Comparison of ENCODE assay signal across 24 mouse cellular contexts in the genomic region with DNA sequence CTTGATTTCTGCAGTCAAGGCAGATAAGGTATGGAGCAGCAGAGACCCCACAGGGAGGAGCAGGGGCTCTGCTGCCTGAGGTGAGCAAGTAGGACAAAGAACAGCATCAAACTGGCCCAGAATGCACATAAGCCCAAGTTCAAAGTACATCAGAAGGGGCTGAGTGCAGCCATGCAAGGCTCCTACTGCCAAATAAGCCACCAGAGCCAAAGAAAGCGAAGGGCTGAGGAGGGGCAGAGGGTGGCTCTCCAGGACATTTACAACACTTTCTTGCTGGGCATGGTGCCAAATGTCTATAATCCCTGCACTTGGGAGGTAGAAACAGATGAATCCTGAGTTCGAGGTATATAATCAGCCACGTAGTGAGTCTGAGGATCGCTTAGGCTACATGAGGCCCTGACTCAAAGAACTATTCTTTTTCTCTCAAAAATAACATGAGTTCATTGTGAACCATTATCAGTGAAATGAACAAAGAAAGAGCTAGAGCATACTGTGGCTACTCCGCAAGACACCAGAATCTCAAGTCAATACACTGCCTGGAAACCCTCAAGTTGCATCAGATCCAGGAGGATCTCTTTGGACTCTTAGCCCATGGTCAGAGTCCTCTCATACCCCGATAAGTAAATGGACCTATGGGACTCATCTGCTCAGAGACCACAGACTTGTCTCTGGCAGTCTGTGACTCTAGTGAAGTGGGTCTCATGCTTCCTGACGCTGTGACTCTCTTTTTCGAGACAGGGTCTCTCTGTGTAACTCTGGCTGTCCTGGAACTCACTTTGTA. TPM values are rescaled to one million over a fixed set of nuclear protein-coding genes. Genes with fewer than 3 reads are reported as not detected.
DNase-seq lines count a peak whose midpoint lies in the region; ATAC-seq and TF ChIP-seq lines count a peak whose summit lies in the region.
"Had no signal": no experiment of that assay in that cellular context is flagged by ENCODE, and none has a peak within 500 bp of the region (broad histone marks: within the 10 kb centered on the region; RNA-seq: fewer than 3 reads in every experiment).

No protein-coding gene starts in this region.

- H3K9ac ChIP-seq in intestine, embryonic 15.5 days: no peak overlapping the region
- H3K9ac ChIP-seq in intestine, postnatal 0 days (ENCODE audit: low read depth, low read length): no peak overlapping the region
- no peak overlapping the region for H3K9ac ChIP-seq in kidney, embryonic 15.5 days
- H3K9ac ChIP-seq in liver, postnatal 0 days (replicated peaks): no peak overlapping the region
- H3K9ac ChIP-seq: forebrain, embryonic 13.5 days; heart, embryonic 13.5 days; hindbrain, embryonic 15.5 days; limb, embryonic 13.5 days; neural tube, embryonic 12.5 days had no signal

- H3K27ac ChIP-seq in intestine, embryonic 15.5 days: no peak overlapping the region
- no peak overlapping the region for H3K27ac ChIP-seq in intestine, postnatal 0 days (ENCODE audit: low read depth, low read length)
- no peak overlapping the region for H3K27ac ChIP-seq in kidney, embryonic 15.5 days
- H3K27ac ChIP-seq in liver, postnatal 0 days (ENCODE audit: low read depth): no peak overlapping the region
- H3K27ac ChIP-seq: forebrain, embryonic 13.5 days; heart, embryonic 13.5 days; hindbrain, embryonic 10.5 days; hindbrain, embryonic 15.5 days; left cerebral cortex, adult 2 months; limb, embryonic 13.5 days; neural tube, embryonic 12.5 days had no signal

- 81% methylated on average over 8 of the region's 8 CpGs for WGBS in intestine, embryonic 15.5 days
- WGBS in intestine, postnatal 0 days: 61% methylated on average over 8 of the region's 8 CpGs
- WGBS in kidney, embryonic 15.5 days: 90% methylated on average over 8 of the region's 8 CpGs
- 86% methylated on average over 8 of the region's 8 CpGs for WGBS in liver, postnatal 0 days (ENCODE audit: insufficient replicate concordance)

- no peak for TF ChIP-seq CTCF in intestine, postnatal 0 days (IDR thresholded peaks at IDR 0.05; ENCODE audit: low read depth)
- TF ChIP-seq CTCF in liver, postnatal 0 days (IDR thresholded peaks at IDR 0.05; ENCODE audit: low read depth): no peak

- H3K36me3 ChIP-seq in intestine, embryonic 15.5 days: no peaks in the 10 kb centered on the region
- no peaks in the 10 kb centered on the region for H3K36me3 ChIP-seq in intestine, postnatal 0 days (ENCODE audit: control insufficient read depth, insufficient read depth)
- H3K36me3 ChIP-seq in kidney, embryonic 15.5 days: no peaks in the 10 kb centered on the region
- no peaks in the 10 kb centered on the region for H3K36me3 ChIP-seq in liver, postnatal 0 days (replicated peaks; ENCODE audit: insufficient read depth, low read length)
- H3K36me3 ChIP-seq: heart, embryonic 13.5 days; hindbrain, embryonic 10.5 days; hindbrain, embryonic 15.5 days; limb, embryonic 13.5 days; neural tube, embryonic 12.5 days had no signal

- DNase-seq in kidney, postnatal 25 days: peak; percentile 70 to 88
- no peak for DNase-seq in liver, postnatal 0 days
- DNase-seq in layer of hippocampus, adult 8-10 months (ENCODE audit: low spot score in 2 of 2): no peak
- DNase-seq in testis, postnatal 14 days (ENCODE audit: low spot score): no peak
- DNase-seq: adrenal gland, postnatal 25 days; cerebellum, adult 2 months; cerebellum, postnatal 25 days; heart, postnatal 10 days; lung, postnatal 36 days; right cerebral cortex, postnatal 4 days had no signal

- no peaks in the 10 kb centered on the region for H3K27me3 ChIP-seq in intestine, embryonic 15.5 days (replicated peaks)
- H3K27me3 ChIP-seq in intestine, postnatal 0 days (replicated peaks; ENCODE audit: control insufficient read depth, insufficient read depth, low read length): no peaks in the 10 kb centered on the region
- no peaks in the 10 kb centered on the region for H3K27me3 ChIP-seq in kidney, embryonic 15.5 days
- no peaks in the 10 kb centered on the region for H3K27me3 ChIP-seq in liver, postnatal 0 days (ENCODE audit: insufficient read depth, low read length)
- H3K27me3 ChIP-seq: forebrain, embryonic 13.5 days; heart, embryonic 13.5 days; hindbrain, embryonic 15.5 days; limb, embryonic 13.5 days; neural tube, embryonic 12.5 days had no signal

- no peak for TF ChIP-seq EP300 in liver, postnatal 0 days (IDR thresholded peaks at IDR 0.05; ENCODE audit: low read depth)

- no peak overlapping the region for H3K4me2 ChIP-seq in intestine, embryonic 15.5 days (replicated peaks)
- no peak overlapping the region for H3K4me2 ChIP-seq in intestine, postnatal 0 days (replicated peaks; ENCODE audit: low read depth)
- no peak overlapping the region for H3K4me2 ChIP-seq in kidney, embryonic 15.5 days
- no peak overlapping the region for H3K4me2 ChIP-seq in liver, postnatal 0 days (ENCODE audit: low read depth, low read length)
- H3K4me2 ChIP-seq: forebrain, embryonic 13.5 days; heart, embryonic 13.5 days; hindbrain, embryonic 15.5 days; limb, embryonic 13.5 days; liver, embryonic 11.5 days; midbrain, embryonic 11.5 days; neural tube, embryonic 12.5 days had no signal

- no peaks in the 10 kb centered on the region for H3K9me3 ChIP-seq in intestine, embryonic 15.5 days
- 0 out of 2 replicates have a peak, but pooled peaks cover 2% of the 10 kb centered on the region for H3K9me3 ChIP-seq in intestine, postnatal 0 days (ENCODE audit: control insufficient read depth)
- no peaks in the 10 kb centered on the region for H3K9me3 ChIP-seq in kidney, embryonic 15.5 days (replicated peaks)
- H3K9me3 ChIP-seq in liver, postnatal 0 days (ENCODE audit: low read length): no peaks in the 10 kb centered on the region
- H3K9me3 ChIP-seq: forebrain, embryonic 13.5 days; heart, embryonic 13.5 days; hindbrain, embryonic 10.5 days; hindbrain, embryonic 15.5 days; limb, embryonic 13.5 days; neural tube, embryonic 12.5 days had no signal

- H3K4me3 ChIP-seq in intestine, embryonic 15.5 days (replicated peaks): no peak overlapping the region
- no peak overlapping the region for H3K4me3 ChIP-seq in intestine, postnatal 0 days (ENCODE audit: low read depth, low read length)
- no peak overlapping the region for H3K4me3 ChIP-seq in kidney, embryonic 15.5 days (replicated peaks)
- no peak overlapping the region for H3K4me3 ChIP-seq in liver, postnatal 0 days (ENCODE audit: low read depth, low read length)
- H3K4me3 ChIP-seq: forebrain, embryonic 13.5 days; heart, embryonic 13.5 days; hindbrain, embryonic 10.5 days; hindbrain, embryonic 15.5 days; left cerebral cortex, adult 2 months; limb, embryonic 13.5 days; myocyte; neural tube, embryonic 12.5 days had no signal

- peak; percentile 74 for ATAC-seq in intestine, embryonic 15.5 days
- peak; percentile 64 for ATAC-seq in intestine, postnatal 0 days
- ATAC-seq in kidney, embryonic 15.5 days (replicated peaks; ENCODE audit: low FRiP score): peak; percentile 81
- ATAC-seq in liver, postnatal 0 days: no peak
- no peak for ATAC-seq in inflammation-experienced regulatory T-cells, adult 6 months
- ATAC-seq: forebrain, embryonic 13.5 days had no signal

- no peaks in the 10 kb centered on the region for H3K4me1 ChIP-seq in intestine, embryonic 15.5 days (replicated peaks)
- 0 out of 2 replicates have a peak, but pooled peaks cover 3% of the 10 kb centered on the region for H3K4me1 ChIP-seq in intestine, postnatal 0 days (replicated peaks; ENCODE audit: control insufficient read depth, insufficient read depth, low read length)
- H3K4me1 ChIP-seq in kidney, embryonic 15.5 days: no peaks in the 10 kb centered on the region
- peaks cover 3% of the 10 kb centered on the region; the same call in 1 of the 2 replicates for H3K4me1 ChIP-seq in liver, postnatal 0 days (ENCODE audit: insufficient read depth)
- H3K4me1 ChIP-seq: forebrain, embryonic 13.5 days; hindbrain, embryonic 10.5 days; hindbrain, embryonic 15.5 days; neural tube, embryonic 12.5 days had no signal

RNA-seq across cellular contexts. Expression of a gene that starts 14.5 kb away (rescaled TPM):
- polyA plus RNA-seq in intestine, embryonic 15.5 days (2015; fragmentation: Nextera tagmentation; extraction: Ambion mirVana): 0.94 and 1.4 TPM in 2 replicates
- polyA plus RNA-seq in intestine, postnatal 0 days (2015; fragmentation: Nextera tagmentation; extraction: Ambion mirVana): 0.65 and 1.3 TPM in 2 replicates
- 18.5 and 22.7 TPM in 2 replicates for polyA plus RNA-seq in kidney, embryonic 15.5 days (2015; fragmentation: Nextera tagmentation; extraction: Ambion mirVana)
- 2.5 and 2.9 TPM in 2 replicates for polyA plus RNA-seq in liver, postnatal 0 days (2015; fragmentation: Nextera tagmentation; extraction: Ambion mirVana)
- polyA plus RNA-seq in inflammation-experienced regulatory T-cells, adult 6 months (2017; shearing (Covaris generic)): 10 to 100 TPM; 62.0 to 95.1 (median 90.5) TPM
- 1 to 10 TPM; 2.6 to 5.3 (median 3.8) TPM for total RNA-seq in layer of hippocampus, adult 8-10 months (2022)

RNA-seq across cellular contexts. Expression of a gene that starts 18.1 kb away (rescaled TPM):
- polyA plus RNA-seq in intestine, embryonic 15.5 days (2015; fragmentation: Nextera tagmentation; extraction: Ambion mirVana): 52.6 and 54.8 TPM in 2 replicates
- polyA plus RNA-seq in intestine, postnatal 0 days (2015; fragmentation: Nextera tagmentation; extraction: Ambion mirVana): 105 and 117 TPM in 2 replicates
- polyA plus RNA-seq in kidney, embryonic 15.5 days (2015; fragmentation: Nextera tagmentation; extraction: Ambion mirVana): 45.7 and 47.2 TPM in 2 replicates
- 31.8 and 32.3 TPM in 2 replicates for polyA plus RNA-seq in liver, postnatal 0 days (2015; fragmentation: Nextera tagmentation; extraction: Ambion mirVana)
- 10 to 100 TPM; 58.3 to 83.2 (median 61.4) TPM for polyA plus RNA-seq in inflammation-experienced regulatory T-cells, adult 6 months (2017; shearing (Covaris generic))
- total RNA-seq in layer of hippocampus, adult 8-10 months (2022): 10 to 100 TPM; 12.2 to 22.0 (median 18.0) TPM

RNA-seq across cellular contexts. Expression of a gene that starts 46.7 kb away (rescaled TPM):
- polyA plus RNA-seq in intestine, embryonic 15.5 days (2015; fragmentation: Nextera tagmentation; extraction: Ambion mirVana): 54.8 and 62.1 TPM in 2 replicates
- polyA plus RNA-seq in intestine, postnatal 0 days (2015; fragmentation: Nextera tagmentation; extraction: Ambion mirVana): 108 and 111 TPM in 2 replicates
- polyA plus RNA-seq in kidney, embryonic 15.5 days (2015; fragmentation: Nextera tagmentation; extraction: Ambion mirVana): 57.5 and 59.8 TPM in 2 replicates
- 106 and 118 TPM in 2 replicates for polyA plus RNA-seq in liver, postnatal 0 days (2015; fragmentation: Nextera tagmentation; extraction: Ambion mirVana)
- 10 to 100 TPM; 19.6 to 30.9 (median 29.4) TPM for polyA plus RNA-seq in inflammation-experienced regulatory T-cells, adult 6 months (2017; shearing (Covaris generic))
- total RNA-seq in layer of hippocampus, adult 8-10 months (2022): 10 to 100 TPM; 17.8 to 27.6 (median 21.7) TPM

Comparison
In these comparisons a context has a peak if more than half of its experiments do, and no peak if none do; other contexts are left out.
1. ATAC-seq: peak in intestine, embryonic 15.5 days (single experiment), intestine, postnatal 0 days (single experiment) and kidney, embryonic 15.5 days (single experiment); none in liver, postnatal 0 days (single experiment) and inflammation-experienced regulatory T-cells, adult 6 months (single experiment).
2. DNase-seq: peak in kidney, postnatal 25 days (2 of 2); none in liver, postnatal 0 days (single experiment), layer of hippocampus, adult 8-10 months (0 of 2) and testis, postnatal 14 days (single experiment).